Mouse (Mus musculus) spleen, adult 12 weeks (tissue): ENCODE data around the gene Hexb.

Experiments
- DNase-seq: peaks from one replicate; pipeline ENCODE4 v3.0.0; 2022; ENCODE audit warnings: low spot score

The Hexb gene

GRCm38 (mm10) chr13:97224341-97224982 is 26.3 kb upstream of the Hexb start:
- no peak for DNase-seq

DNA sequence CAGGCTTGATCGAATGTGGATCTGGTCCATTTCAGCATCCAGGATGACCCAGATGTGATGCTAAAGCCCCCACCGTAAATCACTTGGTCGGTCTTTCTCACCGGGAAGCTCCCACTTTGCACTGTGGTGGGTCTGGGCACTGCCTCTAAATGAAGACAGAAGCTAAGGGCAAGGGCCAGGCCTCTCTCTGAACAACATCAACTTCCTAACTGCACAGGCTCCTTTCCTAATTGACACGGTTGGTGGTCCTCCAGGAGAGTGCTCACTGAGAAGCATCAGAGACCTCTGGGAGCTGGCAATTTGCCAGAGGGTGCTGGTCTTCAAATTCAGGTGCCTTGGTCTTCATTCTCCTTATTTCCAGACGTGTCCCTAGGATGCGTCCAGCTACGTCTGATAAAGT is 25.7 kb upstream of the Hexb start:
- DNase-seq = no peak

- DNase-seq = no peak
These were observed 21.9 kb upstream of the Hexb start for GRCm38 (mm10) chr13:97220022-97220421.

DNA sequence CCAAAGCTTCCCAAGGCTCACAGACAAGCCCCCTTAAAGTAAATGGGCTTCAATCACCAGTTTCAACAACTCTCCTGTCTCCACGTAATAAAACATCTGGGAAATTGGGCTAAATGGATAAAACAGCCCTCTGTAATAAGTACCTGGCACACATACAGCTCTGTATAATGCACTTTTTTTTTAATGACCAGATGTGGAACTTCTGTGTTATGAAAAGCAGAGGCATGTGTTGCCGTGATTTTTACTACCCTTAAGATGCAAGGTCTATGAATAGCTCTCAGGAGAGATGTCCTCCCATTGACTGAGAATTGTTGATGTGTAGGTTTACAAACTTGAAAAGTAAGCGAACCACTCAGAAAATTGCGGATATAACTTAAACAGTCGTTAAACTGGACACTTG is 18.0 kb upstream of the Hexb start:
- DNase-seq = no peak

DNA sequence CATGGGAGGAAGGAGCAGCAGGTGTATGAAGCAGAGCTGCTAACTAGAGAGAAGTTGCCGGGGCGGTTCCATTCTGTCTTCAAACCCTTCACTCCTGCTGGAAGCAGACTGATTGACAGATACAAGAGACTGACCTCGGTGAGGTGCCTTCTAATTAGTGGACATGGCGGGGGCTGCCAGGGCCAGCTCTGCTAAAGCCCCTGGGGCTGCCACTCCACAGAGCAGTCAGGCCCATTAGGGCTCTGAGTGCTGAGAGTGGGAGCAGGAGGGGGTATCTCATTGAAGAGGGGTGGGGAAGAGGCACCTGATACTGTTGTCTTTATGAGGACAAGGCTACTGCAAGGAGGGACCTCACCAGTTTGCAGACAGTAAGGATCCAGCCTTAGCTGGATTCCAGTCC is 17.4 kb upstream of the Hexb start:
- DNase-seq = no peak

GRCm38 (mm10) chr13:97214583-97215268 is 16.6 kb upstream of the Hexb start:
- no peak for DNase-seq

DNA sequence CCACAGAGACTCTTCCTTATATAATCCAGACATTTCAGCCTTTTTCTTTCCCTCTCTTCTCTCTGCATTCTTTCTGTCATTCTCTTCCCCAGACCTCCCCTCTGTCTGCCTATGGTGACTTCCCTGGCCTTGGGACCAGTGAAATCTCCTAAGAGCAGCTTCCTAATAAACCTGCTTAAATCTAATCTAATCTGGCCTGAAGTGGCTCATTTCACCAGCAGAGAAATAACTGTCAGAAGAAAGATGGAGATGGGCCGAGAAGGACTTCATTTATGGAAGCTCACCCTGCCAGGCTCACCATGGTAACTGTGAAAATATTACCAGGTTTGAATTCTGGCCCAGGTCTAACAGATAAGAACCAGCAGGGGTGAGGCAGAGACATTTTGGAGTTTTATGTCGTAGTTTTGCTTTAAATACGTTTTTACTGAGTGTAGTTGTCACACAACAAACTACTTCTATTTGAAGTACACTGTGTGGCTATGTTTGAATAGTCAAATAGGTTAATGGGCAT is 10.4 kb upstream of the Hexb start:
- no peak for DNase-seq

DNA sequence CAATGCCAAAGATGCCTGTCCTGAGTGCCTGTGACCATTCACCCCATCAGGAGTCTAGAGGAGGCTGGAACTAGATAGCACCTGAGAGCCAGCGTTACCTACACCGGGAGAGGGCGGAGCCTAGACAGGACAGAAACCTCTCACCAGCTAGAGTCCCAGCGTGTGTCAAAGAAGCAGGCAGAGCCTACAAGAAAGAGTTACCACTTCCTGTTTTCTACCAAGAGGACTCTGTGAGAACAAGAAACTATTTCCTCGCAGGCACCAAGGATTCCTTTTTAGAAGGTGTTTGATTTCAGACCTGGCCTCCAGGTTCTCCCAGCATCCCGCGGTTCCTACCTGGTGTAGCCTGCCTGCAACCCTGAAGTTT is 9.9 kb upstream of the Hexb start:
- peak; percentile 21 for DNase-seq

GRCm38 (mm10) chr13:97207472-97208111 is 9.4 kb upstream of the Hexb start:
- no peak for DNase-seq

DNA sequence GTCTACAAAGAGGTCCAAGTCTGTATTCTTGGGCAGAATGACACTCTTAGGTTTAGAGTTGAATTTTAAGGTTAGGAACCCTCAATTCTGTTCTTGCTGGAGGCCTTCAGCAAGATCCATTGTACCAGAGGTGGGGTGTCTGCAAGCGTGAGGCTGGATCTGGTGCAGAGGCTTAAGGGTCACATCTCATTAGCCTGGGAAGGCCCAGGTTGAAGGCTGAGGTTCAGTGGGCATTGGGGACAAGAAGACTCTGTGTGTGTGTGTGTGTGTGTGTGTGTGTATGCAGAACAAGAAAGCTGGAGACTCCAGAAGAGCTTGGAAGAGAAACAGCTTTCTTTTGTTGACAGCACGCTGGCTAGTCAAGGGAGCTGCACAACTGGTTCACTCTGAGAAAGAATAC is 7.9 kb upstream of the Hexb start:
- DNase-seq = no peak

DNA sequence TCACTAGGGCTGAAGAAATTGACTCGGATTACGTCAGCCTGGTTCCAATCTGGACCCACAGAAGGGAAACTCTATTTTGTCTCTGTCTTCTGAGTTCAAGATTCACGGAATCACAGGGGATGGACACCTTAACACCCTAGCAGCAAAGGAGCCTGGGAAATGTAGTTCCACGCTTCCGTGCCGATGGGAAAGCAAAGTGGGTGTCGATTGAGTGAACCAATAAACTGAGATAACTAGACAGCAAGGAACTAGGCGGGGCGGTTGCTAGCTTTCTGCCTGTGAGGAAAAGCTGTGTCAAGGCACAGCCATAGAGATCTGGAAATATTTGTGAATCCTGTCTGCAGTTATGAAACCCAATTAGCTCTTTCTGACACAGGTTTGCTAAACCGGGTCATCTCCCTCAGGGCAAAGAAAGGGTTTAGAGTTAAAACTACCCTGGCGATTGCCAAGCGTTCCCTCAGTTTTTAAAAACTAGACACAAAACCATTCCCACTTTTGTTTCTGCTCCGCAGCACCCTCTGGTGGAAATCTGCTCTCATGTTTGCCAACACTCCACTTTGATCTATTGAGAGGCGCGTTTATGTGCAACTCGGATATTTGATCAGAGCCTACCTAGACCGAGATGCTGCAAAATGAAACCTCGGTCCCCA is 7.0 kb upstream of the Hexb start:
- peak; percentile 62 for DNase-seq

DNA sequence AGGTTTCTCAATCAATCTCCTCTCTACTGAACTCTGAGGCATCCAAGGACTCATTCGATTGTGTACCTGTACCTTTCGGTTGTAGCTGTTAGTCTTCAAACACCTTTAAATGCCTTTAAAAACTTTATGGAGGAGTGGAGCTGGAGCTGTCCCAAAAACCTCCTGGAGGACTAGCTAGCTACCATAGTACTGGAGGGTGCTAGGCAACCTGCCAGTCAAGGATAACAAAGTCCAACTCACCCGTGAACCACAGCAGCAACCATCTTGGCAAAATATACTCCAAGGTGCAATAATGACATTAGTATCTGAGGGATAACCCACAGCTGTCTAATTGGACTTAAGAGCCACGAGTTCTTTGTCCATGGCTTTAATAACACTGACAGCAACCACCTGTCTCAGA is 3.7 kb upstream of the Hexb start:
- DNase-seq = no peak

DNA sequence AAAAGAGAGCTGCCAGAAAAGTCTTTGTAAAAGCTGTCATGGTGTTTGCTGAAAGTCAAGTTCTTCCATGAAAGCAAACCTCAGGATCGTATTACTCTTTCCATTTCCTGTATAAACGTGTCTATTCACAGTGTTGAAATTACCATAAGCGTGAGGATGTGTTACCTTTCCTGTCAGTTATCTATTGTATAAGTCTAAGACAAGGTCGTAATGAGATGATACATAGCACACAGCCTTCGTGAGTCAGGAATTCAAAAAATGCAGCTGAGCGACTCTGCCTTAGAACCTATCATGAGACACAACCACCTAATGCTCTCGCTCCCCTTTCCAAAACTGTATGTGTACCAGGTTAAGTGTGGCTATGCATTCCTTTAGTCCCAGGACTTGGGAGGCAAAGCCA is 2.9 kb upstream of the Hexb start:
- DNase-seq = no peak

- no peak for DNase-seq
These were observed 966 bp upstream of the Hexb start for GRCm38 (mm10) chr13:97199123-97199522.

DNA sequence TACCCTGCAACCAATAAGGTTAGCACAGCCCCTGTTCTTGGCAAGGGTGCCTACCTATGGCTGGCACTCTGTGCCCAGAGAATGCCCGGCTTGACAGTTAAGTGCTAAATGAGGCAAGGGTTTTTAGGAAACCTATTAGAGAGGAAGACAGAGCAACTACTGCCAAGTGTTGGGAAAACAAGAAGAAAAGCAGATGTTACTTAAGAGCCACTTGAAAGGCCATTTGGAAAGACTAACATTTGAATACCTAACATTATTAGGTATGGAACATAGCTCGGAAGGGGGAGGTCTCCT is 1.3 kb downstream of the Hexb start:
- DNase-seq = no peak

- no peak for DNase-seq
These were observed 1.8 kb downstream of the Hexb start for GRCm38 (mm10) chr13:97196186-97196924.

GRCm38 (mm10) chr13:97193420-97193819 is 4.7 kb downstream of the Hexb start:
- DNase-seq = no peak

GRCm38 (mm10) chr13:97192649-97193048 is 5.5 kb downstream of the Hexb start:
- no peak for DNase-seq

DNA sequence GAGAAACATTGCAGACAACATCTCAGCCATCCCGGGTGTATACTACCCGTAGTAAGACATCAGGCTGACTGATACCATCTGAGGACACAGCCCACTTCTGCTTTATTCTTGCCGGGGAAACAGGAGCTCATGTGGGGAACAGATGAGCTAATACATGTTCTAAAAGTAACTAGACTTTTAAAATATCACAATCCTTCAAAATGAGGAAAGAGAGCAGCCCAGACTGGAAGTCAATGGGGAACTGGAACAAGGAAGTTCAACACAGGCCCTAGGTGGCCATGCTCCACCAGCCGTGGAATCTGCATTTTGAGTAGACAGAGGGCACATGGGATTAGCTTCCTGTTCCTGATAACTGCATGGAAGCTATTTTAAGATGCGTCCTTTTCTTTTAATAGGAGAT is 10.5 kb downstream of the Hexb start:
- no peak for DNase-seq

GRCm38 (mm10) chr13:97186346-97186745 is 11.8 kb downstream of the Hexb start:
- DNase-seq = no peak

DNA sequence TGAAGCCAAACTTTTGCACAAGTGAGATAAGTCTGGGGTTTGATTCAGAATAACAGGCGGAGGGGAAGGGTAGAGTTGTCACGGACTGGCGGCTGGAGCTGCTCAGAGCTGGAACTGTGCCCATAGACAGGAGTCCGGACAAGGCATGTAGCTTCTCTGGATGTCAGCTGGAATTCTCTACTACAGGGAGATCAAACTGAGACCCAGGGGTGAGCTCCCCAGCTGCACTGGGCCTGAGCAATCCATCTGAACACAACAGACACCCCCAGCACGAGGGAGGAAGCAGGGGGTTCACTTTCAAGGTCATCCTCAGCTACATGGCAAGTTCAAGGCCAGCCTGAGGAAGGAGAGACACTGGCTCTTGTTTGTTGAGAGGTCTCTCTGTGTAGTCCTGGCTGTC is 13.5 kb downstream of the Hexb start:
- DNase-seq = no peak

DNA sequence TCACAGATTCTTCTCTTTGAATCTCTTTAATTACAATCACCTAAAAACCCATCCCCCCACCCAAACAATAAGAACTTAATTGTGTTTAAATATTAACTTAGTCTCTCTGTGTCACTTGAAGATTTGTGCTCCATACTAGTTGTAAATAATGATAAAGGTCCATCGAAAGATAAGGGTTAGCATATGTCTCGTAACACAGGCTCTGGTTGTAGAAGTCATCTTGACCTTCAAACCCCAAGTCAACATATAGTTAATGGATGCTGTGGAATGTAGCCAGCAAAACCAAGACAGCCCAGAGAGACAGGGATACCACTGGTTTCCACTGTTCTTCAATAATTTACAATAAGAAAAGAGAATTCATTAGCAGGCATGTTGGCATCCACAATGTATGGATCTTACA is 14.0 kb downstream of the Hexb start:
- no peak for DNase-seq

- DNase-seq = no peak
These were observed 15.3 kb downstream of the Hexb start for GRCm38 (mm10) chr13:97182821-97183220.
